Mouse (Mus musculus) heart, postnatal 0 days (tissue): ENCODE data around the gene Ifi27l2a.

Experiments used
- CTCF ChIP-seq: IDR thresholded peaks from 2 replicates; pipeline ENCODE4 v1.5.1; 2016; ENCODE audit warnings: antibody characterized with exemption, control low read depth, low read depth
- EP300 ChIP-seq: IDR thresholded peaks from 2 replicates; pipeline ENCODE4 v1.6.1; 2016; ENCODE audit warnings: antibody characterized with exemption, low read depth

- TF ChIP-seq CTCF (no peak), EP300 (0 out of 2 replicates have a peak, but pooled peaks have one; percentile 35)
Measured at GRCm38 (mm10) chr12:103487276-103487675, 43.8 kb upstream of the Ifi27l2a start.
